Mouse (Mus musculus): ENCODE data around the gene Btbd9. TPM values are rescaled to one million over a fixed set of nuclear protein-coding genes. Genes with fewer than 3 reads are reported as not detected.

The Btbd9 gene
- polyA plus RNA-seq, 1 experiment from 2014 or later, result 38.3 TPM

GRCm38 (mm10) chr17:30182063-30182462 is 394.2 kb downstream of the Btbd9 start:
- Histone ChIP-seq H3K4me1 (replicated peaks) (peaks cover 22% of the 10 kb centered on the region), H3K36me3 (no peaks in the 10 kb centered on the region), H3K9ac (no peak overlapping the region), H3K4me2 (no peak overlapping the region), H3K27me3 (no peaks in the 10 kb centered on the region), H3K9me3 (replicated peaks) (no peaks in the 10 kb centered on the region), H3K27ac (no peak overlapping the region), H3K4me3 (no peak overlapping the region)
- 52% methylated on average over 2 of the region's 2 CpGs for WGBS
- ATAC-seq (replicated peaks; ENCODE audit: insufficient number of reproducible peaks, insufficient read depth, low FRiP score, low read depth), result no peak

DNA sequence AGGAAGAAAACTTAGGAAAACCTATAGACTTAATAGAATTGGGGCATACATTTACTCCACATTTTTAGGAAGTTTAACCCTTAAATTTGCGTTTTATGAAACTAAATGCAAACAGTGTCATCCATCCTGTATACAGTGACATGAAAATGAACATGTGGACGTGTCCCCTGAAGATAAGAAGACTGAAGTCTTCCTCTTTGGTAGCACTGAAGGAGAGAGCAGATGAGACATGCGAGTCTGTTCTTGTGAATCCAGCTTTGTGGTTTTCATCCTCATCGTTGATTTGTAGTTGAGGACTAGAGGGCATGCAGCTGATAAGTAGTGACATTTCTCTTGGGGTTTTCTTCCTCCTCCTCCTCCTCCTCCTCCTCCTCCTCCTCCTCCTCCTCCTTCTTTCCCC is 394.7 kb downstream of the Btbd9 start:
- ATAC-seq (replicated peaks; ENCODE audit: insufficient number of reproducible peaks, insufficient read depth, low FRiP score, low read depth), result no peak
- no peak overlapping the region for H3K27ac ChIP-seq

DNA sequence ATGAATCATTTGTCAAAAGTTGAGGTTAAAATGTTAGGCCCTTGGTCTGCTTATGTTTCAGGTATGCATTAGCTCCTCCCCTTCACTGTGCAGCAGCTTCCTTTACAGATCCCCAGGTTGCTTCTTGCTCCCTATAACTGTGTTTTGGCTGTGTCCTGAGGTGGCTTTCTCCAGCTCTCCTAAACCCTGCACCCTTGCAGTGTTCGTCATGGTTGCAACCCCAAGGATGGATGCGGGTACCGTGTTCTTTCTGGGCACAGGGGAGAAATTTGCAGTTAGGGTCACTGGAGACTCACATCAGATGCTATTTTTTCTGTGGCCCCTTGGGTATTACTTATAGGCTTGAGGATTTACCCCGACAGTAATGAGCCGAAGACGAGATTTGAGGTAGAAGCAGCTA is 396.1 kb downstream of the Btbd9 start:
- no peak for ATAC-seq (replicated peaks; ENCODE audit: insufficient number of reproducible peaks, insufficient read depth, low FRiP score, low read depth)
- no peaks in the 10 kb centered on the region for H3K27me3 ChIP-seq
- WGBS, result 85% methylated on average over 6 of the region's 6 CpGs
- H3K9ac ChIP-seq, result no peak overlapping the region
- no peak overlapping the region for H3K4me3 ChIP-seq
- no peaks in the 10 kb centered on the region for H3K36me3 ChIP-seq
- no peak overlapping the region for H3K4me2 ChIP-seq
- no peaks in the 10 kb centered on the region for H3K9me3 ChIP-seq (replicated peaks)
- no peak overlapping the region for H3K27ac ChIP-seq
- peaks cover 17% of the 10 kb centered on the region for H3K4me1 ChIP-seq (replicated peaks)

More for the DNA sequence above, 394.7 kb downstream of the Btbd9 start:
- H3K36me3 ChIP-seq, result no peaks in the 10 kb centered on the region
- peaks cover 19% of the 10 kb centered on the region for H3K4me1 ChIP-seq (replicated peaks)
- H3K4me2 ChIP-seq, result no peak overlapping the region
- H3K27me3 ChIP-seq, result no peaks in the 10 kb centered on the region
- H3K9me3 ChIP-seq (replicated peaks), result no peaks in the 10 kb centered on the region
- WGBS, result 62% methylated on average over 4 of the region's 4 CpGs
- no peak overlapping the region for H3K9ac ChIP-seq
- no peak overlapping the region for H3K4me3 ChIP-seq

DNA sequence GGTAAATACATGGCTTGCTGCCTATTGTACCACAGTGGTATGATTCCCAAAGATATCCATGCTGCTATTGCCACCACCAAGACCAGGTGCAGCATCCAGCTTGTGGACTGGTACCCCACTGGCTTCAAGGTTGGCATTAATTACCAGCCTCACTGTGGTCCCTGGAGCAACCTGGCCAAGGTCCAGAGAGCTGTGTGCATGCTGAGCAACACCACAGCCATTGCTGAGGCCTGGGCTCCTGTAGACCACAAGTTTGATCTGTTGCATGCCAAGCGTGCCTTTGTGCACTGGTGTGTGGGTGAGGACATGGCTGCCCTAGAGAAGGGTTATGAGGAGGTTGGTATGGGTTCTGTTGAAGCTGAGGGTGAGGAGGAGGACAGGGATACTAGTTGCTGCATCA is 397.9 kb downstream of the Btbd9 start:
- 82% methylated on average over 1 of the region's 1 CpGs for WGBS
- Histone ChIP-seq H3K4me2 (no peak overlapping the region), H3K4me1 (replicated peaks) (peaks cover 17% of the 10 kb centered on the region), H3K27me3 (no peaks in the 10 kb centered on the region), H3K9ac (no peak overlapping the region), H3K4me3 (no peak overlapping the region), H3K27ac (no peak overlapping the region), H3K9me3 (replicated peaks) (no peaks in the 10 kb centered on the region), H3K36me3 (no peaks in the 10 kb centered on the region)
- ATAC-seq (replicated peaks; ENCODE audit: insufficient number of reproducible peaks, insufficient read depth, low FRiP score, low read depth), result no peak

GRCm38 (mm10) chr17:30177435-30177834 is 398.9 kb downstream of the Btbd9 start:
- no peak overlapping the region for H3K9ac ChIP-seq
- ATAC-seq (replicated peaks; ENCODE audit: insufficient number of reproducible peaks, insufficient read depth, low FRiP score, low read depth), result no peak
- H3K9me3 ChIP-seq (replicated peaks), result no peaks in the 10 kb centered on the region
- H3K4me1 ChIP-seq (replicated peaks), result peaks cover 17% of the 10 kb centered on the region
- H3K36me3 ChIP-seq, result no peaks in the 10 kb centered on the region
- H3K27me3 ChIP-seq, result no peaks in the 10 kb centered on the region
- H3K4me3 ChIP-seq, result no peak overlapping the region
- 57% methylated on average over 4 of the region's 4 CpGs for WGBS
- H3K27ac ChIP-seq, result no peak overlapping the region
- no peak overlapping the region for H3K4me2 ChIP-seq

Other genes starting within 250 kb of the Btbd9 start
- gene Dnah8, start 47.9 kb upstream of the Btbd9 start, polyA plus RNA-seq (2015; fragmentation: Nextera tagmentation; extraction: Ambion mirVana), result 1.3 and 1.8 TPM in 2 replicates
- gene Glo1, start 50.4 kb upstream of the Btbd9 start, polyA plus RNA-seq (2015; fragmentation: Nextera tagmentation; extraction: Ambion mirVana), result 175 and 196 TPM in 2 replicates